Mouse (Mus musculus) bone marrow, adult 2 months (tissue): Measurements from ENCODE around the gene Slc39a3.

Experiments used
- CTCF ChIP-seq: fragments of 200-500 bp; IDR thresholded peaks from 2 replicates; pipeline ENCODE4 v1.5.1; 2011; ENCODE audit warnings: low read length, control low read depth; ENCODE audit not compliant: control insufficient read depth, insufficient read depth
- POLR2A ChIP-seq: fragments of 200-500 bp; IDR thresholded peaks from 2 replicates; pipeline ENCODE4 v1.6.1; 2011; ENCODE audit warnings: low read depth, mild to moderate bottlenecking, control low read depth, low read length, borderline replicate concordance; ENCODE audit not compliant: control insufficient read depth

DNA sequence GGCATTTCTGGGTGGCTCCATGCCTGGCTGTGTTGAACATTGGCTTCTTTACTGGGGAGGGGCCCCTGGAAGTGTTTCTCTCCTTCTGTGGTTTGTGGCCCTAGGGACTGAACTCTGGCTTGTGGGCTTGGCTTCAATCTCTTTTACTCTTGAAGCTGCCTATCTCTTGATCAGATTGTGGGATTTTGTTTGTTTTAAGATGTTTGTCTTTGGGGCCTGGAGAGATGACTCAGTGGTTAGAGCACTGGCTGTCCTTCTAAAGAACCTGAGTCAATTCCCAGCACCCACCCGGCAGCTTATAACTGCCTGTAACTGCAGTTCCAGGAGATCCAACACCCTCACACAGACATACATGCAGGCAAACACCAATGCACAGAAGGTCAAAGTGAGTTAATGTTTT, 39.1 kb upstream of the Slc39a3 start:
- TF ChIP-seq CTCF (no peak), POLR2A (no peak)
